Mouse (Mus musculus) brown adipose tissue, adult 24 weeks (tissue): Measurements from ENCODE around the gene Cdc5l. TPM values are rescaled to one million over a fixed set of nuclear protein-coding genes. Genes with fewer than 3 reads are reported as not detected.
"Not testable (repeated sequence)": the region's sequence is repeated elsewhere in the genome, so short reads cannot be mapped to it uniquely, and the experiment has no call there.

Experiments used
- H3K27ac ChIP-seq: fragments of 200-500 bp; replicated peaks from 2 replicates; pipeline ENCODE4 v1.5.1; 2012; ENCODE audit warnings: low read depth, mild to moderate bottlenecking, low read length
- H3K4me1 ChIP-seq: fragments of 200-500 bp; 2 replicates; pipeline ENCODE4 v1.6.1; 2012; ENCODE audit warnings: low read length, mixed read lengths; ENCODE audit not compliant: control insufficient read depth, insufficient read depth, insufficient read length
- H3K4me3 ChIP-seq: fragments of 200-500 bp; 2 replicates; pipeline ENCODE4 v1.5.1; 2012; ENCODE audit warnings: low read depth, mild to moderate bottlenecking, low read length, moderate library complexity; ENCODE audit not compliant: insufficient read depth
- polyA plus RNA-seq: library from polyadenylated mRNA; stranded (reverse); fragments of >200 nt; gene quantifications from 2 replicates; pipeline ENCODE4 v1.2.4, GENCODE M21; 2012; ENCODE audit not compliant: missing spikeins, insufficient read depth, insufficient read length

Cdc5l gene
- polyA plus RNA-seq, 1 experiment = 15.9 TPM

GRCm38 (mm10) chr17:45456260-45457152 lies 23.0 kb upstream of the Cdc5l start:
- no peak overlapping the region for H3K27ac ChIP-seq
- no peaks in the 10 kb centered on the region for H3K4me1 ChIP-seq
- H3K4me3 ChIP-seq = no peak overlapping the region

GRCm38 (mm10) chr17:45455783-45456182 lies 22.2 kb upstream of the Cdc5l start:
- H3K4me3 ChIP-seq, H3K4me1 ChIP-seq, H3K27ac ChIP-seq: not testable (repeated sequence)

GRCm38 (mm10) chr17:45454794-45455193 lies 21.3 kb upstream of the Cdc5l start:
- no peak overlapping the region for H3K4me3 ChIP-seq
- H3K27ac ChIP-seq = no peak overlapping the region
- H3K4me1 ChIP-seq = no peaks in the 10 kb centered on the region

GRCm38 (mm10) chr17:45452271-45452670 lies 18.7 kb upstream of the Cdc5l start:
- Histone ChIP-seq H3K4me1 (no peaks in the 10 kb centered on the region), H3K4me3 (no peak overlapping the region), H3K27ac (no peak overlapping the region)

GRCm38 (mm10) chr17:45450153-45450552 lies 16.6 kb upstream of the Cdc5l start:
- Histone ChIP-seq H3K4me3 (no peak overlapping the region), H3K27ac (no peak overlapping the region), H3K4me1 (no peaks in the 10 kb centered on the region)

- H3K4me3 ChIP-seq = no peak overlapping the region
- no peaks in the 10 kb centered on the region for H3K4me1 ChIP-seq
- no peak overlapping the region for H3K27ac ChIP-seq
Observed at GRCm38 (mm10) chr17:45449586-45449985, 16.0 kb upstream of the Cdc5l start.

GRCm38 (mm10) chr17:45447063-45447462 lies 13.5 kb upstream of the Cdc5l start:
- Histone ChIP-seq H3K27ac (no peak overlapping the region), H3K4me3 (no peak overlapping the region), H3K4me1 (no peaks in the 10 kb centered on the region)

GRCm38 (mm10) chr17:45445923-45446322 lies 12.4 kb upstream of the Cdc5l start:
- H3K4me3 ChIP-seq = no peak overlapping the region
- H3K4me1 ChIP-seq = no peaks in the 10 kb centered on the region

GRCm38 (mm10) chr17:45434262-45434590 lies 689 bp upstream of the Cdc5l start:
- peak overlapping the region; percentile 36 for H3K27ac ChIP-seq
- H3K4me1 ChIP-seq = peaks cover 6% of the 10 kb centered on the region
- H3K4me3 ChIP-seq = peak overlapping the region; percentile 89

More at GRCm38 (mm10) chr17:45445923-45446322, 12.4 kb upstream of the Cdc5l start:
- H3K27ac ChIP-seq = no peak overlapping the region

GRCm38 (mm10) chr17:45432706-45433398 lies 685 bp downstream of the Cdc5l start:
- Histone ChIP-seq H3K4me3 (peak overlapping the region; percentile 89), H3K4me1 (peaks cover 6% of the 10 kb centered on the region), H3K27ac (peak overlapping the region; percentile 93)

GRCm38 (mm10) chr17:45432007-45432406 lies 1.5 kb downstream of the Cdc5l start:
- Histone ChIP-seq H3K4me3 (peak overlapping the region; percentile 89; the same call in 1 of the 2 replicates), H3K27ac (no peak overlapping the region), H3K4me1 (peaks cover 6% of the 10 kb centered on the region)

- Histone ChIP-seq H3K27ac (no peak overlapping the region), H3K4me1 (no peaks in the 10 kb centered on the region)
Observed at GRCm38 (mm10) chr17:45417387-45417786, 16.1 kb downstream of the Cdc5l start.

GRCm38 (mm10) chr17:45411617-45412016 lies 21.9 kb downstream of the Cdc5l start:
- H3K4me1 ChIP-seq, H3K27ac ChIP-seq, H3K4me3 ChIP-seq: not testable (repeated sequence)

More at GRCm38 (mm10) chr17:45417387-45417786, 16.1 kb downstream of the Cdc5l start:
- no peak overlapping the region for H3K4me3 ChIP-seq

- Histone ChIP-seq H3K27ac (no peak overlapping the region), H3K4me3 (no peak overlapping the region), H3K4me1 (no peaks in the 10 kb centered on the region)
Observed at GRCm38 (mm10) chr17:45408719-45409118, 24.8 kb downstream of the Cdc5l start.

- H3K4me1 ChIP-seq = peaks cover 2% of the 10 kb centered on the region
- no peak overlapping the region for H3K4me3 ChIP-seq
- no peak overlapping the region for H3K27ac ChIP-seq
Observed at GRCm38 (mm10) chr17:45406281-45406680, 27.3 kb downstream of the Cdc5l start.
